Comparison of ENCODE assay signal across 9 mouse cellular contexts in the genomic region with DNA sequence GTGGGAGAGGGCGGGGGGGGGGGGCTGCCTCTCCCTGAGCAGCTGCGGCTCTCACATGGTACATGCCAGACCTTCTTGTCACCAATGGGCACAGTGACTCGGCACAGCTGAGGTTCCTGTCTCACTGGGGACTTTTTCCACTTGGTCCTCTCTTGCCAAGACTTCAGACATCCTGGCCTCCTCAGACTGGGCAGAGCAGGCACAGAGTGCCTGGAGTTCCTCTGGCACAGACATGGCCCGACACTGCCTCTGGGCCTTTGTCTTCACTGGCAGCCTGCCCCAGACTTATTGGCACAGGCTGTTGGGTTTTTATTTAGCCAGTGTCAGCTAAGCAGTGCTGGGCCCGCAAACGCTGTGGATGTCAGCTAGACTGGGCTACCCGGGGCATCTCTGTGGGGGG. TPM values are rescaled to one million over a fixed set of nuclear protein-coding genes. Genes with fewer than 3 reads are reported as not detected.
A peak's percentile ranks its signal among the peaks of the same experiment; 100 is the strongest.
DNase-seq lines count a peak whose midpoint lies in the region; ATAC-seq and TF ChIP-seq lines count a peak whose summit lies in the region.
"Had no signal": no experiment of that assay in that cellular context is flagged by ENCODE, and none has a peak within 500 bp of the region (broad histone marks: within the 10 kb centered on the region; RNA-seq: fewer than 3 reads in every experiment).

No protein-coding gene starts in this region.

- no peaks in the 10 kb centered on the region for H3K36me3 ChIP-seq in midbrain, embryonic 12.5 days
- no peaks in the 10 kb centered on the region for H3K36me3 ChIP-seq in midbrain, embryonic 11.5 days (ENCODE audit: control insufficient read depth, insufficient read depth, low read length)
- no peaks in the 10 kb centered on the region for H3K36me3 ChIP-seq in heart, embryonic 15.5 days
- H3K36me3 ChIP-seq in midbrain, embryonic 16.5 days (ENCODE audit: control insufficient read depth, insufficient read depth, low read length) = no peaks in the 10 kb centered on the region

- no peak for DNase-seq in midbrain, embryonic 11.5 days (ENCODE audit: low spot score, missing footprints)
- peak; percentile 89 for DNase-seq in layer of hippocampus, adult 9-11 months
- no peak for DNase-seq in yolk sac, embryonic 10.5 days (ENCODE audit: low spot score)

- H3K4me3 ChIP-seq in midbrain, embryonic 12.5 days = no peak overlapping the region
- H3K4me3 ChIP-seq in midbrain, embryonic 11.5 days (ENCODE audit: low read depth, low read length) = no peak overlapping the region
- no peak overlapping the region for H3K4me3 ChIP-seq in embryonic fibroblast, embryonic 13.5 days (ENCODE audit: insufficient read depth, low read length)
- no peak overlapping the region for H3K4me3 ChIP-seq in heart, embryonic 15.5 days
- no peak overlapping the region for H3K4me3 ChIP-seq in midbrain, embryonic 16.5 days (ENCODE audit: low read depth, low read length)

- TF ChIP-seq POLR2A in embryonic fibroblast, embryonic 13.5 days (IDR thresholded peaks at IDR 0.05; ENCODE audit: low read depth, low read length) = no peak

- H3K4me1 ChIP-seq in midbrain, embryonic 12.5 days = peaks cover 97% of the 10 kb centered on the region
- peaks cover 72% of the 10 kb centered on the region for H3K4me1 ChIP-seq in midbrain, embryonic 11.5 days (ENCODE audit: control insufficient read depth, insufficient read depth, low read length)
- peaks cover 55% of the 10 kb centered on the region for H3K4me1 ChIP-seq in embryonic fibroblast, embryonic 13.5 days (ENCODE audit: control insufficient read depth, insufficient read depth, low read length)
- peaks cover 99% of the 10 kb centered on the region for H3K4me1 ChIP-seq in heart, embryonic 15.5 days (replicated peaks)
- H3K4me1 ChIP-seq in midbrain, embryonic 16.5 days (ENCODE audit: control insufficient read depth, insufficient read depth, low read length) = peaks cover 52% of the 10 kb centered on the region

- TF ChIP-seq CTCF in embryonic fibroblast, embryonic 13.5 days (IDR thresholded peaks at IDR 0.05; ENCODE audit: borderline replicate concordance, insufficient read depth, low read length) = no peak

- H3K27me3 ChIP-seq in midbrain, embryonic 12.5 days = no peaks in the 10 kb centered on the region
- no peaks in the 10 kb centered on the region for H3K27me3 ChIP-seq in midbrain, embryonic 11.5 days (ENCODE audit: control insufficient read depth, insufficient read depth, low read length)
- no peaks in the 10 kb centered on the region for H3K27me3 ChIP-seq in heart, embryonic 15.5 days
- no peaks in the 10 kb centered on the region for H3K27me3 ChIP-seq in midbrain, embryonic 16.5 days (ENCODE audit: control insufficient read depth, insufficient read depth, low read depth, low read length)

- 44% methylated on average over 7 of the region's 7 CpGs for WGBS in midbrain, embryonic 12.5 days
- WGBS in midbrain, embryonic 11.5 days = 54% methylated on average over 7 of the region's 7 CpGs
- 15% methylated on average over 7 of the region's 7 CpGs for WGBS in heart, embryonic 15.5 days
- 11% methylated on average over 6 of the region's 7 CpGs for WGBS in midbrain, embryonic 16.5 days

- H3K4me2 ChIP-seq in midbrain, embryonic 12.5 days (replicated peaks) = no peak overlapping the region
- H3K4me2 ChIP-seq in midbrain, embryonic 11.5 days = no peak overlapping the region
- no peak overlapping the region for H3K4me2 ChIP-seq in heart, embryonic 15.5 days
- no peak overlapping the region for H3K4me2 ChIP-seq in midbrain, embryonic 16.5 days (ENCODE audit: low read length)

- no peak for ATAC-seq in midbrain, embryonic 12.5 days (ENCODE audit: low FRiP score, low read depth)
- ATAC-seq in midbrain, embryonic 11.5 days (ENCODE audit: low FRiP score) = no peak
- ATAC-seq in heart, embryonic 15.5 days (replicated peaks; ENCODE audit: insufficient number of reproducible peaks, insufficient read depth, low FRiP score, low read depth) = peak; percentile 63
- ATAC-seq in midbrain, embryonic 16.5 days = peak; percentile 71
- no peak for ATAC-seq in granulocyte monocyte progenitor cell, adult 5-6 weeks (replicated peaks; ENCODE audit: poor library complexity, severe bottlenecking)

- H3K27ac ChIP-seq in midbrain, embryonic 12.5 days (replicated peaks) = peak overlapping the region; percentile 52
- H3K27ac ChIP-seq in midbrain, embryonic 11.5 days (ENCODE audit: low read depth, low read length) = no peak overlapping the region
- peak overlapping the region; percentile 82 for H3K27ac ChIP-seq in embryonic fibroblast, embryonic 13.5 days (ENCODE audit: insufficient read depth, low read length)
- H3K27ac ChIP-seq in heart, embryonic 15.5 days = peak overlapping the region; percentile 68
- no peak overlapping the region for H3K27ac ChIP-seq in midbrain, embryonic 16.5 days (ENCODE audit: low read length)

- H3K9me3 ChIP-seq in midbrain, embryonic 12.5 days = no peaks in the 10 kb centered on the region
- no peaks in the 10 kb centered on the region for H3K9me3 ChIP-seq in midbrain, embryonic 11.5 days (ENCODE audit: control insufficient read depth, low read length)
- H3K9me3 ChIP-seq in heart, embryonic 15.5 days (replicated peaks) = no peaks in the 10 kb centered on the region
- no peaks in the 10 kb centered on the region for H3K9me3 ChIP-seq in midbrain, embryonic 16.5 days (replicated peaks; ENCODE audit: control insufficient read depth, low read length, poor library complexity, severe bottlenecking)

- H3K9ac ChIP-seq in midbrain, embryonic 12.5 days (replicated peaks) = no peak overlapping the region
- H3K9ac ChIP-seq in midbrain, embryonic 11.5 days (ENCODE audit: low read length) = no peak overlapping the region
- no peak overlapping the region for H3K9ac ChIP-seq in heart, embryonic 15.5 days
- no peak overlapping the region for H3K9ac ChIP-seq in midbrain, embryonic 16.5 days (ENCODE audit: low read depth, low read length)

RNA-seq across cellular contexts. Expression of gene Pmepa1, which starts 18.7 kb away (rescaled TPM):
- 4.6 and 4.8 TPM in 2 replicates for polyA plus RNA-seq in midbrain, embryonic 12.5 days (2016; fragmentation: Nextera tagmentation; extraction: Ambion mirVana)
- polyA plus RNA-seq in midbrain, embryonic 11.5 days (2014; fragmentation: Nextera tagmentation; extraction: Ambion mirVana) = 3.2 and 3.4 TPM in 2 replicates
- polyA plus RNA-seq in embryonic fibroblast, embryonic 13.5 days (2011; ENCODE audit: insufficient read length, low read depth, missing spikeins) = 141 and 142 TPM in 2 replicates
- 4.6 and 5.1 TPM in 2 replicates for polyA plus RNA-seq in heart, embryonic 15.5 days (2015; fragmentation: Nextera tagmentation; extraction: Ambion mirVana)
- 3.4 and 4.5 TPM in 2 replicates for polyA plus RNA-seq in midbrain, embryonic 16.5 days (2015; fragmentation: Nextera tagmentation; extraction: Ambion mirVana)
- 0.45 TPM in 1 of 2 replicates, not detected in the other for total RNA-seq in granulocyte monocyte progenitor cell, adult 5-6 weeks (2014; fragmentation: Nextera tagmentation)
- total RNA-seq in granulocyte monocyte progenitor cell, adult 5-6 weeks (2017) = not detected in 2 replicates
- total RNA-seq: MEL had no signal

RNA-seq across cellular contexts. Expression of gene Zbp1, which starts 38.9 kb away (rescaled TPM):
- 0.63 and 0.80 TPM in 2 replicates for polyA plus RNA-seq in midbrain, embryonic 12.5 days (2016; fragmentation: Nextera tagmentation; extraction: Ambion mirVana)
- 0.46 and 0.55 TPM in 2 replicates for polyA plus RNA-seq in midbrain, embryonic 11.5 days (2014; fragmentation: Nextera tagmentation; extraction: Ambion mirVana)
- 2.6 and 5.6 TPM in 2 replicates for polyA plus RNA-seq in embryonic fibroblast, embryonic 13.5 days (2011; ENCODE audit: insufficient read length, low read depth, missing spikeins)
- polyA plus RNA-seq in heart, embryonic 15.5 days (2015; fragmentation: Nextera tagmentation; extraction: Ambion mirVana) = 0.68 and 2.3 TPM in 2 replicates
- polyA plus RNA-seq in midbrain, embryonic 16.5 days (2015; fragmentation: Nextera tagmentation; extraction: Ambion mirVana) = 0.30 TPM in 1 of 2 replicates, not detected in the other
- 1.8 and 5.0 TPM in 2 replicates for total RNA-seq in granulocyte monocyte progenitor cell, adult 5-6 weeks (2014; fragmentation: Nextera tagmentation)
- total RNA-seq in granulocyte monocyte progenitor cell, adult 5-6 weeks (2017) = 1.2 and 5.3 TPM in 2 replicates
- total RNA-seq: MEL had no signal

Comparison
In these comparisons a context has a peak if more than half of its experiments do, and no peak if none do; other contexts are left out.
1. ATAC-seq: peak in heart, embryonic 15.5 days (single experiment) and midbrain, embryonic 16.5 days (single experiment); none in midbrain, embryonic 12.5 days (single experiment), midbrain, embryonic 11.5 days (single experiment) and granulocyte monocyte progenitor cell, adult 5-6 weeks (single experiment).
2. H3K27ac ChIP-seq: peak in midbrain, embryonic 12.5 days (single experiment), embryonic fibroblast, embryonic 13.5 days (single experiment) and heart, embryonic 15.5 days (single experiment); none in midbrain, embryonic 11.5 days (single experiment) and midbrain, embryonic 16.5 days (single experiment).
3. RNA of gene Pmepa1, which starts 18.7 kb away (polyA plus RNA-seq): 141 to 142 TPM in embryonic fibroblast, embryonic 13.5 days; 4.6 to 4.8 TPM in midbrain, embryonic 12.5 days, 4.6 to 5.1 TPM in heart, embryonic 15.5 days, 3.2 to 3.4 TPM in midbrain, embryonic 11.5 days and 3.4 to 4.5 TPM in midbrain, embryonic 16.5 days; every median in the first group is over 10 times any median in the second.